Mouse (Mus musculus) liver, embryonic 12.5 days (tissue): Measurements from ENCODE around the gene Dlgap3. TPM values are rescaled to one million over a fixed set of nuclear protein-coding genes. Genes with fewer than 3 reads are reported as not detected.

Experiments used
- polyA plus RNA-seq: library from polyadenylated mRNA; unstranded; fragments of >200 nt; fragmentation: Nextera tagmentation; extraction: Ambion mirVana; gene quantifications from 2 replicates; pipeline ENCODE4 v1.2.1, GENCODE M21; 2016

Gene Dlgap3
- polyA plus RNA-seq, 1 experiment from 2014 or later = 0.33 TPM

Other genes starting within 250 kb of the Dlgap3 start
- gene Zmym4, start 201.1 kb upstream of the Dlgap3 start, polyA plus RNA-seq = 8.1 and 8.8 TPM in 2 replicates
- gene Sfpq, start 147.9 kb upstream of the Dlgap3 start, polyA plus RNA-seq = 87.6 and 87.8 TPM in 2 replicates
- gene Zmym1, start 108.1 kb upstream of the Dlgap3 start, polyA plus RNA-seq = 13.7 and 15.2 TPM in 2 replicates
- 5.6 and 6.8 TPM in 2 replicates for gene Zmym6, start 91.8 kb upstream of the Dlgap3 start, polyA plus RNA-seq
- gene Tmem35b, start 45.5 kb upstream of the Dlgap3 start, polyA plus RNA-seq = 7.3 and 8.5 TPM in 2 replicates
- gene Smim12, start 74.6 kb downstream of the Dlgap3 start, polyA plus RNA-seq = 33.9 and 35.3 TPM in 2 replicates
- 2.5 and 3.1 TPM in 2 replicates for gene Gja4, start 144.8 kb downstream of the Dlgap3 start, polyA plus RNA-seq
- 0.16 TPM in 1 of 2 replicates, not detected in the other for gene Gjb3, start 161.6 kb downstream of the Dlgap3 start, polyA plus RNA-seq
- gene Gjb4, start 184.9 kb downstream of the Dlgap3 start, polyA plus RNA-seq = not detected in 2 replicates
- gene Gjb5, start 189.0 kb downstream of the Dlgap3 start, polyA plus RNA-seq = 0.14 and 0.23 TPM in 2 replicates